Mouse (Mus musculus): ENCODE measurements at regions not wholly inside any gene's neighbourhood (a gene's known extent, or its start where the extent isn't known, plus 50 kb on each side); places are given as distances from the start of the nearest gene placed in this dataset.

DNA sequence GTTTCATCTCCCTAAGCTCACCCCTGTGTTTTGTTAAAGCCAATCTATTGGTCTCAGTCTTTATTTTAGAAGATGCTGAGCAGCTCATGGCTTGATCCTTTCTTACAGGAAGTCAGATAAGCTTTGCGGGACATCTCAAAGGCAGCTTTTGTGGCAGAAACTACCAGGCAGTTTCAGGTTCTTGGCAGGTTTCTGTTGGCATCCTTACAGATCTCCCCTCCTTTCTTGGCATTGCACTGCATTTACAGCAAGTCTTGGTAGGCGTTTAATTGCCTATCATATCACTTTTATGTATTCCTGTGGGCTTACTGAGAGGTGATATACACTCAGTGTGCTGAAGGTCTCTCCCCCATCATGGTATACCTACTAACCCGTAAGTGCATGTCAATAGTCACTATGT, 610.3 kb upstream of the Alcam start:
- TF ChIP-seq CTCF (IDR thresholded peaks at IDR 0.05; ENCODE audit: low read depth): no peak
- no peak for TF ChIP-seq EP300 (optimal IDR thresholded peaks at IDR 0.05)
